Mouse (Mus musculus) right cerebral cortex, postnatal 10 days (tissue): Measurements from ENCODE around the gene Olfr45.
"Not testable (repeated sequence)": the region's sequence is repeated elsewhere in the genome, so short reads cannot be mapped to it uniquely, and the experiment has no call there.

Experiments used
- DNase-seq, 2 experiments: peaks; one replicate each; pipeline ENCODE4 v3.0.0; 2021; ENCODE audit warnings: low spot score in 2 of 2

The Olfr45 gene

DNA sequence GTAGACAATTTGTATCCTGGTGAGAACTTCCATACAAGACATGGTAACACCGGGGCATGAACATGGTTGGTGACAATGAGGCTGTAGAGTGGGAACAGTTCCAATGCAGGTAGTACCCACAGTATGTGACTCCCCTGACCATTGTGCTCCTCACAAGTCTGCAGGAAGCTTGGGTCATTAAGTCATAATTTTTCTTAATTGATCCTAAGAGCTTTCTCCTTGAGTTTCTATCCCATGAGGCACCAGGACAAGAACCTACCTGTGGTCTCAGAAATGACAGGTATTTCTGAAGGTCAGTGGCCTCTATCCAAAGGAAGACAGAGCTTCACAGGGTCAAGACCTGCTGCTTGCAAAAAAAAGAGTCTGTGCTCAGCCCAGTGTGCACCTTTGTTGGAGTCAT, at the start of gene Olfr45:
Olfr45 (plus strand) TSS at position 301 of the 400 bp plus-strand sequence.
- DNase-seq: no peak

DNA sequence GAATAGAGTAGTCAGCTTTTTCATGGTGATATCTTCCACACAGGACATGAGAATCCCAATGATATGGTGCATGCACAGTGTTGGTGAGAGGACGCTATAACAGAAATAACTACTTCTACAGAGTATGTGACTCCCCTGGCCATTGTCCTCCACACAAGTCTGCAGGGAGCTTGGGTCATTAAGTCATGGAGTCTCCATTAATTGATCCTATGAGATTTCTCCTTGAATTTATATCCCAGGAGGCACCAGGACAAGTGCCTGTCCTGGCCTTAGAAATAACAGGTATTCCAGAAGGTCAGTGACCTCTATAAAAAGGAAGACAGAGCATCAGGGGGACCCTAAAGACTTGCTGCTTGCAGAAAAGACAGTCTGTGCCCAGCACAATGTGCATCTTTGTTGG, 35.6 kb upstream of the Olfr45 start, which contains the start of gene Olfr53:
Olfr53 (plus strand) TSS at position 301 of the 400 bp plus-strand sequence.
- no peak for DNase-seq

DNA sequence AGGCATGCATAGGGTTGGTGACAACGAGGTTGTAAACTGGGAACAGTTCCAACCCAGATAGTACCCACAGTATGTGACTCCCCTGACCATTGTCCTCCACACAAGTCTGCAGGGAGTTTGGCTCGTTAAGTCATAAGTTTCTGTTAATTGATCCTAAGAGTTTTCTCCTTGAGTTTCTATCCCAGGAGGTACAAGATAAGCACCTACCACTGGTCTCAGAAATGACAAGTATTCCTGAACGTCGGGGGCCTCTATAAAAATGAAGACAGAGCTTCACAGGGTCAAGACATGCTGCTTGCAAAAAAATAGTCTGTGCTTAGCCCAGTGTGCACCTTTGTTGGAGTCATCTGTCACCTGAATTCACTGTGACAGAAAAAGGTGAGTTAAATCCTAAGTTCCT, 22.1 kb upstream of the Olfr45 start, which contains the start of gene Olfr539:
Olfr539 (plus strand) TSS at position 301 of the 400 bp plus-strand sequence.
- no peak for DNase-seq

DNA sequence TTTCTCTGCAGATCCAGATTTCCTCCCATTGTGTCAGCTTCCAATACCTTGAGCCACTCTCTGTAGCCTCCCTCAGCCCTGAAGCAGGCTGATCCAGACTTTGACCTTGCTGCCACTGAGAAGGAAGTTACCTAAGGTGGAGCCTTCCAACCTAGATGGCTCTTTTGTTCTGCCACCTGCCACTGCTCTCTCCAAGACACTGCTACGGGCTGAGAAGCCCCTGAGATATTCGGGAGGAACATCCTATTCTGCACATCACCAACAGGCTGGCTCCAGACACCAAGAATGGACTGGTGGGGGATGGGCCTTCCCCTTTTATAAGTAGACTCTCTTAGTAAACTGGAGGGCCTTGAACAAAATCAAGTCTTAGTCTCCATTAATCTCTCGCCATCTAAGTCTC, 11.1 kb upstream of the Olfr45 start:
- DNase-seq: not testable (repeated sequence)

DNA sequence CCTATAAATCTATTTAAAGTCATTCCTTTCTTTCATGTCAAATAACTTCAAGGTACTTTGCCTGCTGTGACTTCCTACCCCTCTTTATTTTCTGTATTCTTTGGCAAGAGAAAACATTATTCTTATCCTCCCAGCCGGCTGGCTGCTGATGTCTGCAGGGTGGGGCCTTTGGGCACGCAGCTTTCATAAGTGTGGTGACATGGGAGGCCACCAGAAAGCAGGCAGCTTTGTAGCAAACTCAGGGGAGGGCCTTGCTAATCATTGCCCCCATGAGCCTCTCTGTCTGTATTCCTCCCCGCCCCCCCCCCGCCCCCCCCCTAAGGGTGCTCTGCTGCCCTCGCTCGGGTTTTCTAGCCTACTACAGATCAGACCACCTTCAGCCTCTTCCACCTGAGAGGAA, 5.9 kb upstream of the Olfr45 start:
- DNase-seq: no peak

DNA sequence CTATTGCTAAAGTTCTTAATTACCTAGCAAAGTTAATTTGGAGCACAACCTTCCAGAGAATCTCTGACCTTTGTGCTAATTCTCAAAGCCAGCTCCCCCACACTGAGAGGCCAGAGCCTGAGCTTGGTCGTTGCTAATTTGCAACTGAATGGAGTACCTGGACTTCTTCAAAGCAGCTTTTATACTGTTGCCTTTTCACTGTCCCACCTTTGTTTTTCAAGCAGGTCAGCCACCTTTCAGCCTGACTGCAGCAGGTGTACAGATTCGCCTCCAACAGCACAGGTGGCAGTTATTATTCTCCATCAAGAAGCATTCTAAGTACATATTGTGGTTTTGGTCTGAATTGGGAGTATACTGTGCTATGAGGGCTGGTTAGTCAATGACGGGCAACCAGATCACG, 2.2 kb upstream of the Olfr45 start:
- DNase-seq: not testable (repeated sequence)

DNA sequence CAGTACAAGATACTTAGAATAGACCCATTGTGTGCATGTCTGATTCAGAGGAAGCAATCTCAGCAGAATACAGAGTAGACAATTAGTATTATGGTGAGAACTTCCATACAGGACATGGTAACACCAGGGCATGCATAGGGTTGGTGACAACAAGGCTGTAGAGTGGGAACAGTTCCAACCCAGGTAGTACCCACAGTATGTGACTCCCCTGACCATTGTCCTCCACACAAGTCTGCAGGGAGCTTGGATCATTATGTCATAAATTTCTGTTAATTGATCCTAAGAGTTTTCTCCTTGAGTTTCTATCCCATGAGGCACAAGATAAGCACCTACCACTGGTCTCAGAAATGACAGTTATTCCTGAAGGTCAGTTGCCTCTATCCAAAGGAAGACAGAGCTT, 15.2 kb downstream of the Olfr45 start, which contains the start of gene Olfr541:
Olfr541 (plus strand) TSS at position 301 of the 400 bp plus-strand sequence.
- DNase-seq: no peak

DNA sequence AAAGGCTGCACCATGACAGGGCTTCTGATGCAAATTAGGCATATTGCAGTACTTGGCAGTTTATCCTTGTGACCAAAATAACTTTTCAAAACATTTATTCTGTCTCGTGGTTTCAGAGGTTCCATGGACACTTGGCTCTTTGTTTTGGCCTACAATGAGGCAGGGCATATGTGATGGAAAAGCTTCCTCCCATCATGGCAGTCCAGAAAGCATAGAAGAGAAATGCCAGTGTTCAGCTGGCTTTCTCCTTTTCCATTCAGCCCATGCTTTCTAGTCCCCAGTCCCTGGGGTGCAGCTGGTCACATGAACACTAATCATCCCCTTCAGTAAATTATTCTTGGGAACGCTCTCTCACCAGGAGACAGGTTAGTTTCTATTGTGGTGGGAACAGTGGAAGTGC, 24.6 kb downstream of the Olfr45 start:
- no peak for DNase-seq

DNA sequence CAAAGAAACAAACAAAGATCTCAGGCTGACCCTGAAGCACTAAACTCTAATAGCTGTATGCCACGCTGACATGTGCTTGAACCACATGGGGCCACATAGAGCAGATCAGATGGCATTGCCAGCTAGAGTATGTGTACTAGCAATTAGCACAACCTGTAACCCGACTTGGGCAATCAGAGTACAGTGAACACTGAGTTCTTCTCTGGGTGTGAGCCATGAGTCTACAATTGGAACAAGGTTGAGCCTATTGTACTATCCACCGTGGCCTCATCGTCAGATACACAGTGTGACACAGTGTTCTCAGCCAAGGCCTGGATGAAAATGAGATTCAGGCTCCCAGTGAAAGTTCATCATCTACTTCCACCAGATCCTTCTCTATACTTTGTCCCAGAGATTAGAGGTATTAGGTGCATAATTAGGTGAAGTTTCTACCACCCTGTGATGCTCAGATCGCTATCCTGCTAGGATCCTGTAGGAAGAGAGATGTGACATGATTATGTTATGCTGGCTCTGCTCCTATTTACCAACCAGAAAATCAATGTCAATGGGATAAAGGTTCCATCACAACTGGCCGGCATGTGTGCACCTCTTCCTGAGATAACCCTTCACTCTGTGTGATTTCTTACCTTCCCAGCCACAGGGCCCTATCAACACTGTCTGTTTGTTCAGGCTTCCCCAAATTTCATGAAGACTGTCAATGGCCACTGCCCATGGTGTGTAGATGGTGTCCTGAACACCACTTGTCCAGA, 26.0 kb downstream of the Olfr45 start:
- DNase-seq: no peak

DNA sequence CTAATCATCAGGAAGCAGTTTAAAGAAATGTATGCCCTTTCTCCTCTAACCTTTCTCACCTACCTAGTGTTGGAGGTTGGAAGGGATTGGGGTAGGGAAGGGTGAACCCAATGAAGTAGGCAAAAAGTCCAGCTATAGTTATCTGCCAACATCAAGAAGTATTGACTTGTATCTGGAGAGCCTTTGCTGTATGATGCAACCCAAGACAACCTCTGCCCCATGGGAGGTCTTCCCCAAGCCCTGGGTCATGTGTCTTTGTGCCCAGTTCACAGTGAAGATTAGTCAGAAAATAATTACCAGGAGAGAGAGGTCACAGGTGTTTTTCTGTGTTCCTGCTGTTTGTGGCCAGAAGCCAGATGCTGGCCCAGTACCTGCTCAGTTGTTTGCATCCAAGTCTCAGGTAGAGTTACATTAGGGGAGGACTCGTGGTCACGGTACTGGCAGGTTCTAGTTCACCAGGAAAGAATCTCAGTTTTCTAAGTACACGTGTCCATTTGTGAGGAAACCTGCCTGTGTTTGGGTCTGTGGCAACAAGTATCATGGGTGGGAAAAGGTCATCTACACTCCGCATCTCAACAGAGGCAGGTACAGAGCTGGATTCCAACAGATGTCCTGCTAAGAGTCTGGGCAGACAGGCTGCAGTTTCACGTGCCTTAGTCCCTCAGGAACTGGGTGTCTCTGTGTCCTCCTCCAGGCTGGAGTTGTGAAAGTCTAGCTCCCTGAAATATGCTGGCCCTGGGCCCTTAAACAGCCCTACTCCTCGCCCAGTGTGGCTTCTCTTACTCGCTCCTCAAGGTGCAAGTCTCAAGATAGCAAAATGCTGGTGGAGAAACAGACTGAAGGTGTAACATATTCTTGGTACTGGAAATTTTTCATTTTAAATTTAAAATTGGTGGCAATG, 35.7 kb downstream of the Olfr45 start:
- DNase-seq: no peak

DNA sequence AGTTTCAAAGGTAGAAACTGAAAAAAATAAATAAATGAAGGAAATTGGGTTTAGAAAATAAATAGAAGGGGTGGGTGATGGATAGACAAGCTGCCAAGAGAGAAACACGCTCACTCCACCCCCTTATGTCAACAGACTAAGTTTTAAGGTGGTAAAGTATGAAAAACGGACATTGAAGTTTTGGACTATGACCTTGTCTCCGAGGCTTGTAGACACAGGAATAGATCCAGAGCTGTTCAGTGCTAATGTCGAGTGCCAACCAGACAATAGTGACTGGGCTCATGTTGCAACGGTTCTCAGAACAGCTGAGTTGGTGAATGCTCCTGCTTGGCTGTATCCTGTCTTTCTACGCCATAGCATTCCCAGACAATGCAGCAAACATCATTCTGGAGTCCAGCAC, 39.3 kb downstream of the Olfr45 start:
- DNase-seq: no peak

DNA sequence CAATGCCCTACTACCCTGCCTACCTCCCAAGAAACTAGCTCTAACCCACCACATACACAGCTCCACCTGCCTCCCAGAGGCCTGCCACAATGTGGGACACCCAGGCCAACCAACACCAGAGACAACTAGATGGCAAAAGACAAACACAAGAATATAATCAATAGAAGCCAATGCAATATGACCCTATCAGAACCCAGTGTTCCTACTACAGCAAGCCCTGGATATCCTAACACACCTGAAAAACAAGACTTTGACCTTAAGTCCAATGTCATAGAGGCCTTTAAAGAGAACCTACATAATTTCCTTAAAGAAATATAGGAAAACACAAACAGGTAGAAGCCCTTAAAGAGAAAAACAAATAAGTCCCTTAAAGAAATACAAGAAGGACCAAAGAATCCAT, 43.8 kb downstream of the Olfr45 start:
- DNase-seq: no peak

DNA sequence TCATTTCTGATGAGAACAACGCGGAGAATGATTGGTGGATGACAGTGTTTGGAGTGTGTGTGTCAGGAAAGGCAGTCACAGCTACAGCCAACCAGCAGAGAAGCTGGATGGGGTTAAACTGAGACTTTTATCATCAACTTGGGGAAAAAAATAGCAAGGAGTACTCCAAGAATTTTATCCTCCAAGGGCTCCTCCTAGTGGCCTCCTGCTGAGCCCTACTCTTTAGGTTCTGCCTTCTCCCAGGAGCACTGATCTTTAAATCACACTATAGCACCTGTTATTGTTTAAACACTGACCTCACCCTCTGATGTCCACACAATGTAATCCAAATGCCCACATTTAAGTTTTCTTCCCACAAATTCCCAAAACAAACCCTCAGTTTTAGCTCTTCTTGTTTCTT, 51.4 kb downstream of the Olfr45 start:
- no peak for DNase-seq
